Mouse (Mus musculus) limb, embryonic 11.5 days (tissue): ENCODE results near the gene Kremen2. TPM values are rescaled to one million over a fixed set of nuclear protein-coding genes. Genes with fewer than 3 reads are reported as not detected.
A peak's percentile ranks its signal among the peaks of the same experiment; 100 is the strongest.

Source experiments
- ATAC-seq: fragments of 200-750 bp; cut with Nextera tagmentation; 2 replicates; pipeline ENCODE4 v1.8.0; 2017; ENCODE audit warnings: low read depth; ENCODE audit not compliant: insufficient number of reproducible peaks, low FRiP score, low TSS enrichment
- DNase-seq: peaks from one replicate; pipeline ENCODE4 v3.0.0-alpha.2; 2015; ENCODE audit warnings: low spot score
- H3K27ac ChIP-seq: fragments of 300-500 bp; sonication (generic); replicated peaks from 2 replicates; pipeline ENCODE4 v1.5.1; 2014; ENCODE audit warnings: low read depth, mild to moderate bottlenecking, low read length
- H3K27me3 ChIP-seq: fragments of 300-500 bp; sonication (generic); 2 replicates; pipeline ENCODE4 v1.6.1; 2014; ENCODE audit warnings: mild to moderate bottlenecking, low read length, mixed read lengths; ENCODE audit not compliant: control insufficient read depth, insufficient read depth
- H3K36me3 ChIP-seq: fragments of 300-500 bp; sonication (generic); 2 replicates; pipeline ENCODE4 v1.6.1; 2014; ENCODE audit warnings: mild to moderate bottlenecking, low read length, moderate library complexity, mixed read lengths; ENCODE audit not compliant: control insufficient read depth, insufficient read depth
- H3K4me1 ChIP-seq: fragments of 300-500 bp; sonication (generic); 2 replicates; pipeline ENCODE4 v1.6.1; 2014; ENCODE audit warnings: low read length, mixed read lengths; ENCODE audit not compliant: control insufficient read depth, insufficient read depth
- H3K4me2 ChIP-seq: fragments of 300-500 bp; sonication (generic); 2 replicates; pipeline ENCODE4 v1.6.1; 2014; ENCODE audit warnings: low read depth, mild to moderate bottlenecking, moderate library complexity; ENCODE audit not compliant: severe bottlenecking
- H3K4me3 ChIP-seq: fragments of 300-500 bp; sonication (generic); 2 replicates; pipeline ENCODE4 v1.5.1; 2014; ENCODE audit warnings: low read depth, low read length
- H3K9ac ChIP-seq: fragments of 300-500 bp; sonication (generic); 2 replicates; pipeline ENCODE4 v1.6.1; 2014; ENCODE audit warnings: mild to moderate bottlenecking, low read length
- H3K9me3 ChIP-seq: fragments of 300-500 bp; sonication (generic); 2 replicates; pipeline ENCODE4 v1.6.1; 2016; ENCODE audit warnings: low read length; ENCODE audit not compliant: control insufficient read depth
- WGBS: fragments of 180-500 bp; shearing (Covaris S2); extraction: QIAGEN DNeasy Blood & Tissue Kit; methylation state at CpG from one replicate; pipeline ENCODE4 v1.1.7; 2014; 5-methylcytosine and 5-hydroxymethylcytosine counted together
- polyA plus RNA-seq: library from polyadenylated mRNA; unstranded; fragments of >200 nt; fragmentation: Nextera tagmentation; extraction: Ambion mirVana; gene quantifications from 2 replicates; pipeline ENCODE4 v1.2.1, GENCODE M21; 2014

The Kremen2 gene
- polyA plus RNA-seq, 1 experiment from 2014 or later, result 14.8 TPM

- ATAC-seq (no peak), DNase-seq (no peak)
- 41% methylated on average over 2 of the region's 2 CpGs for WGBS
- Histone ChIP-seq H3K36me3 (0 out of 2 replicates have a peak, but pooled peaks cover 5% of the 10 kb centered on the region), H3K27ac (no peak overlapping the region), H3K4me2 (peak overlapping the region; percentile 98; the same call in 1 of the 2 replicates), H3K9ac (no peak overlapping the region), H3K27me3 (peaks cover 64% of the 10 kb centered on the region), H3K4me3 (peak overlapping the region; percentile 64), H3K4me1 (peaks cover 7% of the 10 kb centered on the region; the same call in 1 of the 2 replicates), H3K9me3 (peaks cover 4% of the 10 kb centered on the region; the same call in 1 of the 2 replicates)
Measured at GRCm38 (mm10) chr17:23738836-23739201, 6.8 kb downstream of the Kremen2 start.

- Histone ChIP-seq H3K27ac (no peak overlapping the region), H3K9ac (no peak overlapping the region), H3K36me3 (peaks cover 5% of the 10 kb centered on the region; the same call in 1 of the 2 replicates), H3K9me3 (peaks cover 4% of the 10 kb centered on the region; the same call in 1 of the 2 replicates), H3K4me2 (no peak overlapping the region), H3K27me3 (peaks cover 54% of the 10 kb centered on the region), H3K4me1 (peaks cover 7% of the 10 kb centered on the region; the same call in 1 of the 2 replicates), H3K4me3 (no peak overlapping the region)
- DNase-seq (no peak), ATAC-seq (no peak)
- 59% methylated on average over 15 of the region's 15 CpGs for WGBS
Measured at GRCm38 (mm10) chr17:23737493-23738445, 7.9 kb downstream of the Kremen2 start.

DNA sequence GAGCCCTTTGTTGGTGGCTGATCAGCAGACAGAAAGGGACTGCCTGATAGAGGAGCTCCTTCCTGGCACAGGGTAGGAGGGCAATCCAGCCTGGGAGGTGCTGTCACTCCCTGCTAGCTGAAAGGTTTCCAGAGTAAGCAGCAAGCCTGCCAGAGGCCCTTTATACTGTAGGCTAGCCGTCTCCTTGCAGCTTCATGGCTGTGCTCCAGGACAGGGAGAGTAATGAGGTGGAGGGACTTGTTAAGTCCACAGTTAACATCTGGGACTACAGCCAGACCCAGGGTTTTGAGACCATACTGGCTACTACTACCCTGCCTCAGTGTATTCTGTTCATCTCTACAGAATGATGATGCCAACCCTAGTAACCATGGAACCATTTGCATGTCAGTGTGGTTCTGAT is 11.3 kb downstream of the Kremen2 start:
- WGBS, result 88% methylated on average over 1 of the region's 1 CpGs
- H3K4me1 ChIP-seq, result no peaks in the 10 kb centered on the region; the same call in 1 of the 2 replicates
- H3K27me3 ChIP-seq, result peaks cover 22% of the 10 kb centered on the region
- H3K9ac ChIP-seq, result no peak overlapping the region
- no peaks in the 10 kb centered on the region; the same call in 1 of the 2 replicates for H3K9me3 ChIP-seq
- no peak overlapping the region for H3K4me3 ChIP-seq
- H3K36me3 ChIP-seq, result peaks cover 5% of the 10 kb centered on the region; the same call in 1 of the 2 replicates
- H3K4me2 ChIP-seq, result no peak overlapping the region
- ATAC-seq (no peak), DNase-seq (no peak)
- no peak overlapping the region for H3K27ac ChIP-seq

- DNase-seq (no peak), ATAC-seq (no peak)
- Histone ChIP-seq H3K9me3 (no peaks in the 10 kb centered on the region), H3K4me2 (no peak overlapping the region), H3K27ac (no peak overlapping the region), H3K9ac (no peak overlapping the region), H3K4me3 (no peak overlapping the region), H3K27me3 (no peaks in the 10 kb centered on the region), H3K4me1 (peaks cover 4% of the 10 kb centered on the region), H3K36me3 (peaks cover 4% of the 10 kb centered on the region; the same call in 1 of the 2 replicates)
- 41% methylated on average over 1 of the region's 1 CpGs for WGBS
Measured at GRCm38 (mm10) chr17:23730441-23730840, 15.2 kb downstream of the Kremen2 start.

DNA sequence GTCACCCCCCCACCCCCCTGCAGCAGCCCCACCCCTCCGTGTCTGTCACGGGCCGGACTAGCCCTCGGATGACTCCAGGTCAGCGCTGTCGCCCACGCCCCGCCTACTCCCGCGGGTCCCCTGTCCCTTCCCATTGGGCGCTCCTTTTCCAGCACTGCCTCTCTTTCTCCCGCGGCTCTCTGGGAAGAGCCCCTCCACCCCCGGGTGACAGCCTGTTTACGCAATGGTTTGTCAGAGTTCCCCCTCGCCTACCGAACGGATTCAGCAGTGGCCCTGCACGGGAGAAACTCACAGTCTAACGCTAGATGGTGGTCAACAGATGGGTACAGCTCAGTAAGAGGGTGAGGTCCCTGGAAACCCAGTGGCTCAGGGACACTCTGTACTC is 18.9 kb downstream of the Kremen2 start:
- peaks cover 4% of the 10 kb centered on the region for H3K4me1 ChIP-seq
- no peaks in the 10 kb centered on the region for H3K36me3 ChIP-seq
- no peaks in the 10 kb centered on the region for H3K9me3 ChIP-seq
- no peaks in the 10 kb centered on the region for H3K27me3 ChIP-seq
- WGBS, result under 1% methylated on average over 19 of the region's 20 CpGs
- DNase-seq (peak; percentile 79), ATAC-seq (peak; percentile 83)
- H3K27ac ChIP-seq, result peak overlapping the region; percentile 61; the same call in 1 of the 2 replicates
- H3K9ac ChIP-seq, result peak overlapping the region; percentile 76
- peak overlapping the region; percentile 69 for H3K4me2 ChIP-seq
- H3K4me3 ChIP-seq, result peak overlapping the region; percentile 87

DNA sequence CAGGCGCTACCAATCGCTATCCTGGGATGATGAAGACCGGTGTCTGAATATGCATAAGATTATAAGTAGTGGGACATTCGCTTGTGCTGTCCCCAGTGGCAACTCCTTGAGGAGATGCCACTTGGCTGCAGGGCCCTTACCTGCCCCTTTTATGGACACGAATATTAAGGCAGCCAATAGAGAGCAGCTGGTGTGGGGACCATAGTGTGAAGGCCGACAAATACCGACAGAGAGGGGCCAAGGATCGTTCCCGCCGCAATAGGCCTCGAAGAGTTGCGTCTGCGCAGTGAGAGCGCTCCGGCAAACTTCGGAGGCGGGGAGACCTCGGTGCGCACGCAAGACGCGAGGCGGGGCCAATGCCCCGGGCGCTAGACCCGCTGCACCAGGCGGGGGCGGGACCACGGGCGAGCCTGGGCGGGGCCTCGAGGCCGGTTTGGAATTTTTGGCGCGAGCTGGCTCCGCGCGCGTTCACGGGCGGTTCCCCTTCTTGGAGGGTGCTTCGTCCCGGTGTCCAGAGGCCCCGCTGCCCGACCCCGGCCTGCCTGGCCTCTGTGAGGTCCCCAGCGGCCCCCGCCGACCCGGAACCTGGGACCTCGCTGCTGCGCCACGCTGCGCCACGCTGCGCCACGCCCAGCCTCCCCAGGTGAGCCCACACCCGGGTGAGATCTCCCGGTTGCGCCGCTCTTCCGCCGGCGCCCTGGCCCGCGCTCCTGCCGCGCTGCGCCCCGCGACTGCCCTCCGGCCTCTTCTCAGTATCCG is 19.5 kb downstream of the Kremen2 start, which contains the start of gene Pkmyt1:
Gene Pkmyt1, plus strand, starts transcription at position 338 of the 759 bp plus-strand sequence.
- peak within 1 kb of the TSS; percentile 76 for H3K9ac ChIP-seq
- H3K4me2 ChIP-seq, result peak within 1 kb of the TSS; percentile 69
- peak within 1 kb of the TSS; percentile 61; the same call in 1 of the 2 replicates for H3K27ac ChIP-seq
- H3K4me1 ChIP-seq, result peaks cover 4% of the 10 kb centered on the region
- 3% methylated on average over 61 of the region's 73 CpGs for WGBS
- no peaks in the 10 kb centered on the region for H3K36me3 ChIP-seq
- no peaks in the 10 kb centered on the region for H3K9me3 ChIP-seq
- ATAC-seq (peak; percentile 91), DNase-seq (peak; percentile 96)
- peak within 1 kb of the TSS; percentile 87 for H3K4me3 ChIP-seq
- H3K27me3 ChIP-seq, result no peaks in the 10 kb centered on the region

GRCm38 (mm10) chr17:23725477-23725876 is 20.2 kb downstream of the Kremen2 start:
- peak overlapping the region; percentile 69 for H3K4me2 ChIP-seq
- DNase-seq (no peak), ATAC-seq (no peak)
- H3K9ac ChIP-seq, result peak overlapping the region; percentile 65; the same call in 1 of the 2 replicates
- peak overlapping the region; percentile 87; the same call in 1 of the 2 replicates for H3K4me3 ChIP-seq
- H3K9me3 ChIP-seq, result no peaks in the 10 kb centered on the region
- H3K36me3 ChIP-seq, result no peaks in the 10 kb centered on the region
- H3K27me3 ChIP-seq, result no peaks in the 10 kb centered on the region
- no peak overlapping the region for H3K27ac ChIP-seq
- H3K4me1 ChIP-seq, result peaks cover 4% of the 10 kb centered on the region
- WGBS, result 64% methylated on average over 4 of the region's 4 CpGs
